Mouse (Mus musculus) liver, postnatal 0 days (tissue): ENCODE data around the gene Cd72.

Experiments
- CTCF ChIP-seq: sonication (generic); IDR thresholded peaks from 2 replicates; pipeline ENCODE4 v1.5.1; 2016; ENCODE audit warnings: antibody characterized with exemption, low read depth
- EP300 ChIP-seq: IDR thresholded peaks from 2 replicates; pipeline ENCODE4 v1.6.1; 2016; ENCODE audit warnings: antibody characterized with exemption, low read depth, mild to moderate bottlenecking

DNA sequence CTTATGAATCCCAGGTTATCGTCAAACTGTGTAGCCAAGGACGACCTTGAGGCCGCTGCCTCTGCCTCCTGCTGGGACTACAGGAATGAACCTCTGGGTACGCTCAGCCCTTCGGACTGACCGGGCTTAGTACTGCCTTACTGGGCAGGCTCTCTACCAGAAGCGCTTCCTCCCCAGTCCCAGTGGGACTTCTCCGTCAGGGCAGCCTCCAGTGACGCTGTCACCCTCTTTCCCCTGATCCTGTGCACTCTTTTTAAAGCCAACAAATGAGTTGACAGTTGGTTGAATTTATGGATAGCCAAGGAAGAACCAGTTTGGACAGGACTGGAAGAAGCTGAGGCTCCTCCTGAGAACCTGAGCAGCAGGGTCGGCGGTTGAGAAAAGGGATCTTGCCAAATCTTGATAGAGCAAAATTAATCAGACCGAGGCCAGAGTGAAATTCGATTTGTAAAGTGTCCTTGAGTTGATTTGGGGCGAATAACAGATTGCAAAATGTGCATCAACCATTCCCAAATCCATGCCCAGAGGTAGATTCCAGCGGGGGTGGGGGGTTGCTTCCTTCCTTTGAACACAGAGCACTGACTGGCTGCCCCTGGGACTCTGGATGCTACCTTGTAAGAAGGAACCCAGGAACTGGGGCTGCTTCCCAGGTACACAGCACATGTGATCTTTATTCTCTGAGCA is 35.3 kb downstream of the Cd72 start:
- no peak for TF ChIP-seq CTCF
- TF ChIP-seq EP300, result no peak
